Mouse (Mus musculus) WW6 (cell line): ENCODE measurements around the gene Grifin.

Source experiments
- DNase-seq: peaks from one replicate; pipeline ENCODE4 v3.0.0-alpha.2; 2013; ENCODE audit warnings: low read depth, low spot score

Grifin gene

GRCm38 (mm10) chr5:140564896-140565295, at the start of gene Grifin:
Gene Grifin (minus strand): TSS chr5:140565071.
- no peak for DNase-seq

DNA sequence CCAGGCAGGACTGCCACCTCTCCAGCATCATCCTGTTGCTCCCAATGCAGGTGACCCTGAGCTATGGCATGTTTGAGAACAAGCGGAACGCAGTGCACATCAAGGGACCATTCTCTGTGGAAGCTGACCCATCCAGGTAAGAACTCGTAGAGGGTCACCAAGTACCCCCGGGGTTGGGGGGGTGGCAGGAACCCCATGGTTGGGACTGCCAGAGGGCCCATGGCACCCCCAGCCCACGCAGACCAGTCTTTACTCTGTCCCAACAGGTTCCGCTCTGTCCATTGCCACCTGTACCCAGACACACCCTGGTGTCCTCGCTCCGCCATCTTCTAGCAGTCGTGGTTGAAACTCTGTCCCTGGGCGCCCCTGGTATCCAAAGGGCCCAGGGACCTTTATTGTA, 49.3 kb upstream of the Grifin start:
- DNase-seq = no peak

GRCm38 (mm10) chr5:140612191-140612590, 47.3 kb upstream of the Grifin start:
- DNase-seq = no peak

- DNase-seq = no peak
Observed at GRCm38 (mm10) chr5:140611611-140612185, 46.8 kb upstream of the Grifin start.

DNA sequence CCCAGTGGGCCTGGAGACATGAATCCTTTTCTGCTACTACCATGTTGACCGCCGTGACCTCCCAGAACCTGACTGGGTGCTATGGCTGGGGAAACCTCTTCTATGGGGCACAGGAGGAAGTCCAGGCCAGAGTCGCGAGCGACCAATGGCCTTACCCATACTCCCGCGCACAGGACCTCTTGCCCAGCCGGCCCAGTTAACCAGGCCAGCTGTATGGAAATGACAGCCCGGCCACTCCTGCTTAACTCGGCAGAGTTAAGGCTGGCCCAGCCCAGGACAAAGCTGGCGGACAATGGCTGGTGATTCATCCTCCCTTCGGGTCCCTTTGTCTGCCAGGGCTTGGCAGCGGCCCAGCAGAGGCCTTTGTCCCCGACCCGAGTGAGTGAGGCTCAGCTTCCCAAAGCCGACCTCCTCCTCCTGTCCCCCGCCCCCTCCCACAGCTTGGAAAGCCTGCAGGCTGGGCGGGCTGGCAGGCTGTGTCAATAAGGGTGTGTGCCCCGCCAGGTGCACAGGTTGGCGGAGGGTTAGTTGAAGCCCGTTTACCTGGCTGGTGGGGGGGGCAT, 46.2 kb upstream of the Grifin start:
- no peak for DNase-seq

DNA sequence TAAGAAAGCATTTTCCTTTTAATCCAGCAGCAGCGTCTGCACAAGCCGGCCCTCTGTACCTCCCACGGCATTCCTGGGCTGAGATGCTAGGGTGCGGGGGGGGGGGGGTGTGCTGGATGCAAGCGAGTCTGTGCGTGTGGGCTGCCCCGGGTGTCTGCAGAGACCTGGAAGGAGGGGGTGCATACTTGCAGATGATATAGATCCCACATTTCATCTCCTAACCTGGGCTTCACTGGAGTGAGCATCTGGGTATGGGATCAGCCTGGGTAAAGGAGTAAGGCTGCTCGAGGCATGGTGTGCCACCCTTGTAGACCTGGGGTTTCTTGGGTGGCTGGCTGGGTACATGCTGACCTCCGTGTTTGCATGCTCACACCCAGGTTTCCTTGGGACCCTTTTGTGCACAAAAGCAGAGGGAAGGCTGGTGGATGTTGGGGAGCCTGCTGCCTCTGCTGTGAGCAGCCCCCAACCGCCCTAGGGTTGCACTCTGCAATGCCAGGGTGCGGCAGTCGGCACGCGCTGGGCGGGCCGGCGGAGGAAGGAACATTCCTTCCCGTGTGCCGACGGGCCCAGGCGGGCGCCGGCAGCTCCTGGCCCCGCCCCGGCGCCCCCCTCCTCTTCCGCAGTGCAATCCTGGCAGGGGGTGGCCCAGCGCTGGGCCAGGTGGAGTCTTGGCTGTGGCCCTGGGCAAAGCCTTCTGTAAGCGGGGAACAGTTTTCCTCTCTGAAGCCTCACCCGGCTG, 45.6 kb upstream of the Grifin start:
- DNase-seq = no peak

DNA sequence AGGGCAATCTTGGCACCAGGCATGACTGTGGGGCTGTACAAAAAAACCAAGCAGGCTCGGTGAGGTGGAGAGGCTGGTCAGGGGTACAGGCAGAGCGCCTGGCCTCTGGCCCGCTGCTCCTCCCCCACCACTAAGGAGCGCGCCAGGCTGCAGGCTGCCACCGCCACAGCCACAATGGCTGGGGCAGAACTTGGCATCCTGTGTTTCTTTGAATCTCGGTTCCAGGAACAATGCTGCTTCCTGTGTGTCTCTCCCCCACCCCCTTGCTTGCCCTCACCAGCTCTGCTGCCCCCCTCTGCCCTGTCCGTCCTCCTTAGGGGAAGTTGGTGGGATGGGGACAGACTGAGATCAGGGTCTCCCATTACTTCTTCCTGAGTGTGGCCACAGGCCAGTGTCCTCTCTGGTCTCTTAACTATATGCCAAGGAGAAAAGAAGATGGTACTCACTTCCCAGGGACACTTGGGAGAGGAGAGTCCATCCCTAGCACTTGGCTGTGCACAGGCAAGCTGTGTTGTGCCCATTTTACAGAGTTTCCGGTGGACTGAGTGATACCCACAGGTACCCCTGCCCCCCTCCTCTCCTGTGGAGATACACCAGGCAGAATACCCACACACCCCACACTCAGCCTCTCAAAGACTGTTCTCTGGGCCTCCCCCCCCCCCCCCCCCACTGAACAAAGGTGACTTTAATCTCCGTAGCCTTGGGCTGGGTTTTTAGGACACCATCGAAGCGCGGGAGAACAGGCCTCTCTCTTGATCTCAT, 44.8 kb upstream of the Grifin start:
- DNase-seq = no peak

DNA sequence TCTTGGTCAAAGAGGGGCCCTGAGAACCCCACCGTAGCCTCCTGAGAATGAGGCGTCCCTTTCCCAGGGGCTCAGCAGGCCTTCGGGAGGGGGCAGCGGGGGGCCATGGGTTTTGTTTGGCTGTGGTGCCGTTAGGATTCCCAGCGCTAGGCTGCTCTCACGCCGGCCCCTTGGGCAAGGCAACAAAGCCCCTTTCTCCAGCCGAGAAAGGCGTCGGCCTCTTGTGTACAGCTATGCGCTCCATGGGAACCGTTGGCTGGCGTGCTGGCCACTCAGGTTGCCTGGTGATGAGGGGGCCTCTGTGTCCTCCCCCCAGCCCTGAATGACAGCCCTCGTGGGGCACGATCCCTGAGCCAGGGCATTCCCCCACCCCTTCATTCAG, 43.8 kb upstream of the Grifin start:
- no peak for DNase-seq

DNA sequence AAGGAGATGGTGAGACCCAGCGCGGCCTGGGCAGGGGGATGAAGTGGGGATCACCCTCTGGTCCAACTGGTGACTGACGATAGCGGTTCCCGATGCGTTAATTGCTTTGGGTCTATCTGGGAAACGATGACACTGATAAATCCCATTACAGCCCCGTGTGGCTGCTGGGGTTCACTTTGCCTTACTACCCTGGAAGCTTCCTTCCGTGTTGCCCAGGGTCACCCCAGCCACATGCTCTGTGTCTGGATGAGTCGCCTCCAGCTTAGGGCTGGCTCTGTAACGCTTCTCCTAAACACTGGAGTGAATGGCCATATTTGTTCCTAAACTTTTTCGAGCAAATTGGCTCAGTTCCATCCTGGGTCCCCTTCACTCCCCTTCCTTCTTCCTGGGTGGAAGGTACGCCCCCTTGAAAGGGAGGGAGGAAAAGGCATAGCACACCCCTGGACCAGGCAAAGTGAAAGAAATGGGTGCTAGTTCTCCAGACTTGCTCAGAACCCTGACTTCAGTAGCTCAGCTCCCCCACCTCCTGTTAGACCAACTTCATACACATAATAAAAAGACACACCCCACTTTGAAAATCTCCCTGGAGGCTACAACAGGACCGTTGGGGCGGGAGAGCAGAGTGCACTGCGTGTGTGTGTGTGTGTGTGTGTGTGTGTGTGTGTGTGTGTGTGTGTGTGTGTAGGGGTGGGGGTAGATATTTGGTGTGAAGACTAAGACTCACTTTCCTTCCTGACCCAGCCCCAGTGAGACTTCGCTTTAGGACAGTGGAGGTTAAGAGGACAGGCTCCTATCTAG, 43.2 kb upstream of the Grifin start:
- DNase-seq = no peak

DNA sequence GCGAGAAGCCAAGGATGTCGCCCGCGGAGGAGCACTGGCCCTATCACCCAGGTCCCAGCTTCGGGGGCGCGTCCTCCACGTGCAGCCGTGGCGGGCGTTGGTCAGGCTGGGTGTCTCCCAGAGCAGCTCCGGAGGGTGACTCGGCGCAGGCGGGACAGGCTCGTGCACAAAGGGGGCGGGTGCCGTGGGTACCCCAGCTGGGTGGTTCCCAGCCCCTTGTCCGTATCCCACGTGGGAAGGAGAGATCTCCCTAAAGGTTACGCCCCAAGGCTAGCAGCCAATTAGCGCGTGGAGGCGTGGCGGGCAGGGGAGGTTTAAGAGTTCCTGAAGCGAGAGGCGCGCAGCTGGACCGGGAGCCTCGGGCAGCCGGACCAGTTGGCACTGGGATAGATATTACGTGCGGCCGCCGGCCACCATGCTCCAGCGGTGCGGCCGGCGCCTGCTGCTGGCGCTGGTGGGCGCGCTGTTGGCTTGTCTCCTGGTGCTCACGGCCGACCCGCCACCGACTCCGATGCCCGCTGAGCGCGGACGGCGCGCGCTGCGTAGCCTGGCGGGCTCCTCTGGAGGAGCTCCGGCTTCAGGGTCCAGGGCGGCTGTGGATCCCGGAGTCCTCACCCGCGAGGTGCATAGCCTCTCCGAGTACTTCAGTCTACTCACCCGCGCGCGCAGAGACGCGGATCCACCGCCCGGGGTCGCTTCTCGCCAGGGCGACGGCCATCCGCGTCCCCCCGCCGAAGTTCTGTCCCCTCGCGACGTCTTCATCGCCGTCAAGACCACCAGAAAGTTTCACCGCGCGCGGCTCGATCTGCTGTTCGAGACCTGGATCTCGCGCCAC, 42.3 kb upstream of the Grifin start, which contains the start of gene Lfng:
Gene Lfng (plus strand): TSS at position 320 of the 835 bp plus-strand sequence.
- peak; percentile 61 for DNase-seq

DNA sequence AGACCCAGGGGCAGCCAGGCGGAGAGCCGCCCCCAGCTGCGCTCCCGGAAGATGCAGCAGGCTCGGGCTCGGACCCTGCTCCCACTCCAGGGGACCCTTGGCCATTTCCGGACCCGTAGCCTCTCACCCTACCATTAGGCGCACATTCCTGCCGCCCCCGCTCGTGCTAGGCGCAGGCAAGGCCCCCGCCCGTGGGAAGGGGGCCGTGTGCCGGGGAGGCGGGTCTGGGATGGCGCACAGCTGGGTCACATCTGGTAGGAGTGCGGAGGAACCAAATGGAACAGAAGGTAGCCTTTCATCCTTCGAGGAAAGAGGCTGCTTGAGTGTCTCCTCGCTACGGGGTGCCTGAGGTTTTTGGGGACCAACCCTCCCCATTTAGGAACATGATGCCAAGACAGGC, 41.5 kb upstream of the Grifin start:
- DNase-seq = no peak

GRCm38 (mm10) chr5:140605228-140605627, 40.4 kb upstream of the Grifin start:
- no peak for DNase-seq

GRCm38 (mm10) chr5:140604386-140604785, 39.5 kb upstream of the Grifin start:
- no peak for DNase-seq

- DNase-seq = no peak
Observed at GRCm38 (mm10) chr5:140602540-140602939, 37.7 kb upstream of the Grifin start.

GRCm38 (mm10) chr5:140601712-140602111, 36.8 kb upstream of the Grifin start:
- no peak for DNase-seq

DNA sequence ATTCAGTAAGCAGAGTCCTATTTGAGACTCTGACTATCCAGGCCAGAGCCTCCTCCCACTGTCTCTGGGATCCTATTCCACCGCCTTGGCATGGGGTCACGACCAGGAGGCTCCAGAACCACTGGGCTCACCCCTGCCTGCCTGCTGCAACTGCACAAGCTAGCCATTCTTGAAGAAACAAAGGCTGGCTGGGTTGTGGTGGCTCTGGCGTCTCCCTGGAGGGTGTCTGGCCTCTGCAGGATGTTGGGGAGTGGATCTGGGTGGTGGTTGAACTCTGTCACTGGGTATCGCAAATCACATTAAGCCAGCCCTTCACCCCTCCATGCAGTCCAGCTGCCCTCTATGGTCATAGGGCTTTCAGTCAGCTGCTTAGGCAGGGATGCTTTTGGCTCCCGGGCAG, 35.1 kb upstream of the Grifin start:
- DNase-seq = no peak

GRCm38 (mm10) chr5:140597787-140598186, 32.9 kb upstream of the Grifin start:
- DNase-seq = no peak

DNA sequence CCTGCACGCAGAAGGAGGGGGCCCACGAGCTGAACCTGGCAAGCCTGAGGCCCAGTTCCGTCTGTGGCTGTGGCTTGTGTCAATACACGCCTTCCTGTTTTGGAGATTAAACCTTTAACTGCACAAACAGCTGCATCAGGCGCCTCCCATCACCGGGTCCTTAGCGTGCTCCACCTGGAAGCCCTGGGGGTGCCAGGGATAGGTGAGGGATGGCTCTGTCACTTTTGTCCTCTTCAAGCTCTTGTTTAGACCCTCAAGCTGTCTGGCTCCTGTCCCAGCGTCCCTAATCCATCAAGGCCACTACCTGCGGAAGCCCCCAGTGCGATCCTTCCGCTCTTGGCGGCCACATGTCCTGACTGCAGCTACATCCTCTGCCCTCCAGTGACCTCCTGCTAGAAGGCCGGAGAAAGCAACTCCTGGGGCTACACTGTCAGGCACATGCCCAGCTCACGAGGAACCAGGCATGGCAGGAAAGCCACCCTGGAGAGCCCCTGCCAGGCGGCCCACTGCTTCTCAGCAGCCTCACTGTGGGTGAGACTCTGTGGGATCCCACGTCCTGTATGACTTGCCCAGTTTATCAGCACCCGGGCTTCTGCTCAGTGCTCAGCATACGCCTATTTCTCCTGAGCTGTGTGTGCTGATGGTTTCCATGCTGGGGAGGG, 32.2 kb upstream of the Grifin start:
- DNase-seq = no peak

DNA sequence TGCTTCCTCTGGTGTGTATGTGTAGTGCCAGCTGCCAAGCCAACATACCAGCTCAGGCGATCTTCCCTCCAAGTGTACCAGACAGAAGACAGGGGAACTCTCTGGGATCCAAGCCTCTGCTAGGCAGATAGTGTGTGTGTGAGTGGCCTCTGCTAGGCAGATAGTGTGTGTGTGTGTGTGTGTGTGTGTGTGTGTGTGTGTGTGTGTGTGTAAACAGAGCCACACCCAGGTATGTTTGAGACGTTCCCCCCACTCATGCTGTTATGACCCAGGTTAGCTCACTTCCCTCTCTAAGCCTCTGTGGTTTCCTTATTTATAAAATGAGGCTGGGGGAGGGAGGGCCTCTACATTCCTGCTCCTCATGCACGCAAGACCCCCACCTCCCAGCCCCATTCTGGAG, 31.6 kb upstream of the Grifin start:
- DNase-seq = no peak

- DNase-seq = no peak
Observed at GRCm38 (mm10) chr5:140594846-140595245, 30.0 kb upstream of the Grifin start.
